Mouse (Mus musculus): ENCODE results near the gene Lig1. TPM values are rescaled to one million over a fixed set of nuclear protein-coding genes. Genes with fewer than 3 reads are reported as not detected.

The Lig1 gene
- total and polyA plus RNA-seq, 3 experiments = 42.0 to 163 (median 82.4) TPM

DNA sequence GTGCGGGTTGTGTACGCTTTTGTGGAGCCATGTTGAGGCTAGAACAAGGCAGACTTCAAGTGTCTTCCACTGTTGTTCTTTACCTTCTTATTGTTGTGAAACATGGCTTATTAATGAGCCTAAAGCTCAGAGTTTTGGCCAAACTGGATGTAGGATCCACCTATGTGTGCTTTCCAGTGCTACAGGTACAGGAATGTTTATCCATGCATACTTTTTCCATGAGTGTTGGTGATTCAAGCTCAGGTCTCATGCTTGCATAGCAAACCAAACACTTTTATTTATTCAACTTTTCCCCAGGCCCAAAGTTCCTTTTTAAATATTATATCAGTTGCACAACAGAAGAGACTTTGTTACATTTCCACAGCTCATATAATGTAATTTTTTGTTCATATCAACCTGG lies 53.5 kb downstream of the Lig1 start:
- dilution Hi-C loops (cut with MboI; ENCODE audit: extremely low pct_ligation_motif_present, extremely low pct_unique_long_range_greater_than_20kb, low sequenced_read_pairs) (no loop called here), in situ Hi-C loops (cut with MboI; ENCODE audit: low pct_ligation_motif_present, low pct_unique_long_range_greater_than_20kb, low sequenced_read_pairs) (no loop called here)
- H3K27ac ChIP-seq (ENCODE audit: insufficient read depth, low read depth) = no peak overlapping the region
- no peak for DNase-seq (ENCODE audit: extremely low read depth)
- H3K27me3 ChIP-seq (replicated peaks) = no peaks in the 10 kb centered on the region
- H3K4me1 ChIP-seq (ENCODE audit: control insufficient read depth in 1 of 2, insufficient read depth in 2 of 2) = no peaks in the 10 kb centered on the region
- no peak overlapping the region for H3K4me2 ChIP-seq (ENCODE audit: insufficient read depth, low read depth, poor library complexity, severe bottlenecking)
- no peak overlapping the region for H3K9ac ChIP-seq (ENCODE audit: insufficient read depth, low read depth)
- no peaks in the 10 kb centered on the region for H3K79me2 ChIP-seq (replicated peaks; ENCODE audit: control insufficient read depth, extremely low read depth, insufficient read depth, poor library complexity, severe bottlenecking)
- TF ChIP-seq TCF12 (IDR thresholded peaks at IDR 0.05; ENCODE audit: low read depth, low read length) (no peak), GABPA (IDR thresholded peaks at IDR 0.05; ENCODE audit: insufficient replicate concordance, low read depth, low read length) (no peak), MXI1 (IDR thresholded peaks at IDR 0.05; ENCODE audit: low read depth, low read length) (no peak), HCFC1 (IDR thresholded peaks at IDR 0.05; ENCODE audit: low read depth, low read length) (no peak), UBTF (IDR thresholded peaks at IDR 0.05; ENCODE audit: low read depth, low read length) (no peak), ETS1 (conservative IDR thresholded peaks at IDR 0.05; ENCODE audit: low read depth, low read length) (no peak), ZNF384 (IDR thresholded peaks at IDR 0.05; ENCODE audit: low read depth, low read length) (no peak), POLR2A (IDR thresholded peaks at IDR 0.05; ENCODE audit: low read depth, low read length) (no peak)
- no peak overlapping the region for H3K4me3 ChIP-seq (replicated peaks in 1 of 3; ENCODE audit: low read depth in 2 of 3, low read length in 2 of 3, poor library complexity in 1 of 3)
- no peaks in the 10 kb centered on the region for H3K9me3 ChIP-seq (replicated peaks; ENCODE audit: low read length)
- H3K36me3 ChIP-seq (replicated peaks in 1 of 2; ENCODE audit: control insufficient read depth in 1 of 2, insufficient read depth in 1 of 2, low read length in 1 of 2) = peaks cover 5 to 38% of the 10 kb centered on the region in 2 experiments

DNA sequence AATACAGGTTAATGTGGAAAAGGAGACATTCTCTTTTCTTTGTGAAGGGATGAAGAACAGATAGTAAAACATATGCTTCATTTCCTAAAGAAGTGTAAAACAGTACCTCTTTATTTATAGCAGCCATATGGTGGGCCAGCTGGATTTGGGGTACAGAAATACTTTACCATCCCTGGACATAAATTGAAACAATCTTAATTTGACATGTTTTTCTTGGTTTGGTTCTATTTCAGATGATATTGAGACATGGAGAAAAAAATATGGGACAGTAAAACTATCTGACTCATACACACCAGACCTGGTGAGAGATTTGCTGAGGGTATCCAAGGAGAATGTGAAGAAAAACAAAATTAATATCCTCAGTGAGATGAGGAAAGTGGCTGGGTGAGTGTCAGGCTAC lies 78.9 kb downstream of the Lig1 start:
- no peak for DNase-seq (ENCODE audit: extremely low read depth)
- dilution Hi-C loops (cut with MboI; ENCODE audit: extremely low pct_ligation_motif_present, extremely low pct_unique_long_range_greater_than_20kb, low sequenced_read_pairs) = no loop called here
- Histone ChIP-seq H3K79me2 (replicated peaks; ENCODE audit: control insufficient read depth, extremely low read depth, insufficient read depth, poor library complexity, severe bottlenecking) (no peaks in the 10 kb centered on the region), H3K27me3 (replicated peaks) (no peaks in the 10 kb centered on the region), H3K36me3 (replicated peaks in 1 of 2; ENCODE audit: control insufficient read depth in 1 of 2, insufficient read depth in 1 of 2, low read length in 1 of 2) (peaks cover 22 to 48% of the 10 kb centered on the region in 2 experiments), H3K4me1 (ENCODE audit: control insufficient read depth in 1 of 2, insufficient read depth in 2 of 2) (no peaks in the 10 kb centered on the region), H3K27ac (ENCODE audit: insufficient read depth, low read depth) (no peak overlapping the region), H3K9ac (ENCODE audit: insufficient read depth, low read depth) (no peak overlapping the region), H3K4me3 (replicated peaks in 1 of 3; ENCODE audit: low read depth in 2 of 3, low read length in 2 of 3, poor library complexity in 1 of 3) (no peak overlapping the region), H3K4me2 (ENCODE audit: insufficient read depth, low read depth, poor library complexity, severe bottlenecking) (no peak overlapping the region), H3K9me3 (replicated peaks; ENCODE audit: low read length) (peaks cover 4% of the 10 kb centered on the region)
- TF ChIP-seq MXI1 (IDR thresholded peaks at IDR 0.05; ENCODE audit: low read depth, low read length) (no peak), JUN (IDR thresholded peaks at IDR 0.05; ENCODE audit: insufficient read depth, low read depth, low read length) (no peak), BHLHE40 (IDR thresholded peaks at IDR 0.05; ENCODE audit: low read depth, low read length) (no peak), NRF1 (IDR thresholded peaks at IDR 0.05; ENCODE audit: low read depth, low read length) (no peak), UBTF (IDR thresholded peaks at IDR 0.05; ENCODE audit: low read depth, low read length) (no peak), MEF2A (IDR thresholded peaks at IDR 0.05; ENCODE audit: borderline replicate concordance, low read depth, low read length) (no peak), ZC3H11A (IDR thresholded peaks at IDR 0.05; ENCODE audit: low read depth, low read length) (no peak), PAX5 (IDR thresholded peaks at IDR 0.05; ENCODE audit: low read length) (no peak), NELFE (IDR thresholded peaks at IDR 0.05; ENCODE audit: low read depth, low read length) (no peak), KAT2A (IDR thresholded peaks at IDR 0.05; ENCODE audit: insufficient replicate concordance, low read length) (no peak), SMC3 (IDR thresholded peaks at IDR 0.05; ENCODE audit: low read depth, low read length) (no peak), MYC (IDR thresholded peaks at IDR 0.05; ENCODE audit: low read depth, low read length) (no peak), CHD2 (IDR thresholded peaks at IDR 0.05; ENCODE audit: low read length) (no peak), POLR2A (IDR thresholded peaks at IDR 0.05; ENCODE audit: low read depth, low read length) (no peak), USF2 (conservative IDR thresholded peaks at IDR 0.05; ENCODE audit: low read depth, low read length) (no peak), TCF12 (IDR thresholded peaks at IDR 0.05; ENCODE audit: low read depth, low read length) (no peak), EP300 (IDR thresholded peaks at IDR 0.05; ENCODE audit: low read length) (no peak), MAZ (IDR thresholded peaks at IDR 0.05; ENCODE audit: low read depth, low read length) (no peak), ZNF384 (IDR thresholded peaks at IDR 0.05; ENCODE audit: low read depth, low read length) (no peak), MAFK (IDR thresholded peaks at IDR 0.05; ENCODE audit: insufficient replicate concordance, low read length) (no peak)
- in situ Hi-C loops (cut with MboI; ENCODE audit: low pct_ligation_motif_present, low pct_unique_long_range_greater_than_20kb, low sequenced_read_pairs) = no loop called here
